Mouse (Mus musculus): ENCODE results near the gene Abhd15.
A peak's percentile ranks its signal among the peaks of the same experiment; 100 is the strongest.

Abhd15 gene

DNA sequence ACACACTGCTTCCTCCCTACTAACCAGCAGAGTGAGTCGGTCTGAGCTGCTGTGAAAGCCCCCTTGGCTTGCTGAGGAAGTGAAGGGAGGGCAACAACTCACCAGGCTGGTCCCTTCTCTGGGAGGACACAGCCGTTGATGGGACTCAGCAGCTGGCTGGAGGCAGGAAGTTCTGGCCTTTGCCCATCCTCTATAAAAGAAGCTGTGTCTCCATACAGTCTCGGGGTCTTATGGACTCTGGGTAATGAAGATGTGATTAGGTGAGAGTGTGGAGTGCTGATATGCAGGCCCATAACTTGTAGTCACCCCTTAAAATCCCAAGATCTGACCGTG lies 20.6 kb upstream of the Abhd15 start:
- no peak for DNase-seq

DNA sequence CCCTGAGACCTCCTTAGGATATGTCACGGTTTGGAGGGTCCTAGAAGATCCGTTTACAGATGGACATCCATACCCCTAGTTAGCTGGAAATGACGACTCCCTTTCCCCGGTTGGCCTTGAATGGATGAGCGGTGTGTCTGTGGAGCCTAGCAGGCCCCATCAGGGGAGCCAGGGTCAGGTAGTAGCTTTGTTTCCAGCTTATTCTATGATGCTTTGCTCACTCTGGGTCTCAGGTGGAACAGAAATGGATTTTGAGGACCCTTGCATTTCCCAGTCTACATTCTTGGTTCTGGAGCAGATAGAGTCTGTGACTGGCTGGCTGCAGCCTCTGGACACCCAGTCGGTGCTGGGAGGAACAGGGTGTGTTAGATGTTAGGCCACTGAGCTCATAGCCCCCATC lies 20.1 kb upstream of the Abhd15 start:
- DNase-seq = no peak

DNA sequence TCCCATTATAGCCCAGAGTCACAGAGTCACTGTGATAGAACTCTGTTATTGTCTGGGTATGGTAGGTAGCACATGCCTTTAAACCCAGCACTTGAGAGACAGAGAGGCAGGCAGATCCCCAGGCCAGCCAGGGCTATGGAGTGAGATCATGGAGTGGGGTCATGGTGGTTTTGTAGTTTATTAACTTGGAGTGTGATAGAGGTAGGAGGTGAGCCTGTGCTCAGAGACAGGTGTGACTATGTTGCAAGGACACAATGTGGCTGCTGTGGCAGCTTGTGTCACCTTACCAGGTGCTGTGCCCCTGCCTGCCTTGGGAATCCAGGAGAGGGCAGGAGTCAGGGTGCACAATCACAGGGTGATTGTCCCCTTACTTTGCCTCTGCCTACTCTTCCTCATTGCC lies 19.4 kb upstream of the Abhd15 start:
- DNase-seq = no peak

DNA sequence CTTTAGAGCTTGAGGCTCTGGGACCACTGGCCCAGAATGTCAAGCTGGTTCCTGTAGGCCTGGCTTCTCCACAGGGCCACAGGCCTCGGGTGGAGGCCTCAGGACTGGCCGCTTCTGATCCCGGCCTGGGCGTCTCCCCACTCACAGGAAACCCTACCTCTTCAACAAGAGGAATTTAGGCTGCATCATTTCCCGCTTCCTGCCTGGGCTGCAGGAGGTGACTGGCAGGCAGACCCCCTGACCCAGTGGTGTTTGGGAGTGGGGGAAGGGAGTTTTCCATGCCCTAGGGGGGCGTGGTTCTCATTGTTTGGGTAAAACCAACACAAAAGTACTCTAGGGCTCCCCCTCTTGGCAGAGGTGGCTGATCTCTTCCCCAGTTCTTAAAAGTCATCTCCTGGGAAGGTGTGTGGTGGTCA lies 17.6 kb upstream of the Abhd15 start:
- peak; percentile 80 for DNase-seq

DNA sequence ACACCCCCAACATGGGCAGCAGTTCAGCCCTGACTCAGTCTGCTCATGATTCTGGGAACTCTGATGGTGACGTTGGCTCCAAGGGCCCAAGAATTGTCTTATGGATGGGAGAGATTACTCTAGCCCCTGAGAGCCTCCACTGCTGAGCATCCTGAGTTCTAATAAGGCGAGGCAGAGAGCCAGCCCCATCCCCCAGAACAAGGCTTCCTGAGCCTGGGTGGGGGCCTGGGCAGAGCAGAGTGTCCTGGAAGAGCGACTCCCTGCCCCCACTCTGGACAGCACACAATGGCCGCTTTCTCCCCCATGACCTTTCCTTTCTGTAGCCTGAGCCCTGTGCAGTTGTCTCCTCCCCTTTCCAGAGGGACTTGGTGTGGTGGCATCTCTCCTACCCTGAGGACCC lies 17.1 kb upstream of the Abhd15 start:
- DNase-seq = no peak

DNA sequence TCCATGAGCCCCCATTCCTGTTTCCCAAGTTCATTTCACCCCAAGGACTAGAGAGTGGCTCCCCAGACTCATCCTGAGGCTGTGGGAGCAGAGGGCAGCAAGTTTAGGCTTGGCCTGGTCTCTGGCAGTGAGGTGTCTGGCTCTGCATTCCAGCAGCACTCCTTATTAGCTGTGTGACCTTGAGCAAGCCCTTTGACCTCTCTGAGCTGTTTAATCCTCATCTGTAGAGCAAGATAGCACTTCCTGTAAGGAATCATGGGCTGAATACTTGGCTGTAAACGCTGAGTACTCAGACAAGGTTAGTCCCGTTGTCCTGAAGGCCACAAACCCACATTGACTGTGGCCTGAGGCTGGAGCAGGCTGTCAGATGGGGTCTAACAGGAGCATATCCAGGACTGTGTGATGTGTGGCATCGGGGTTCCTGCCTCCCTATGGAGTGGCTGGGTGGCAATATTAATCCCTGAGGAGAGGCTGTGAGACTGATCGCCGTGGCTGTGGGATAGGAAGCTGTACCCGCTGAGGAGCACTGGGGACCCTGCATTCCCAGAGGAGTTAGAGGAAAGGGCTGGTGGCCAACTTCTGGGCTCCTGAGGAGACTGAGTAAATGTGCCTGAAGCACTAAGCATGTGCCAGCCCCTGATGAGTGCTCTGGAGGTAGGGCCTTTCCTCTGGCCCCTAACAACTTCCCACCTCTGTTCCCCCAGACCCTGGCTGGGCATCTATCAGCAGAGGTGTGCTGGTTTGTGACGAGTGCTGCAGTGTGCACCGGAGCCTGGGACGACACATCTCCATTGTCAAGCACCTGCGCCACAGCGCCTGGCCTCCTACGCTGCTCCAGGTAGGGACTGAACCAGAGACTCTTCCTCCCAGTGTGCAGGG lies 16.4 kb upstream of the Abhd15 start:
- DNase-seq = no peak

DNA sequence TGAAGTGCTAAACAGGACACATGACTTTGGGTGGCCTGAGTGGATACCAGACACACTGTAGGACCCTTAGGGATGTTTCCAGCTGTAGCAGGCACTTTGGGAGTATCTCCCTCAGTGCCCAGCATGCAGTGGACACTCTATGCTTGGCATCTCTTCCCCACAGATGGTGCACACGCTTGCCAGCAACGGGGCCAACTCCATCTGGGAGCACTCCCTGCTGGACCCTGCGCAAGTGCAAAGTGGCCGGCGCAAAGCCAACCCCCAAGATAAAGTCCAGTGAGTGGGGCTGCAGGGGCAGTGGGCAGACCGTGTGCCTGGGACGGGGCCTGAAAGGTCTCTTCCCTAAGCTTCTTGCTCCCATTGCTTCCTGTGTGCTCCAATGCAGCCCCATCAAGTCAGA lies 15.6 kb upstream of the Abhd15 start:
- DNase-seq = no peak

DNA sequence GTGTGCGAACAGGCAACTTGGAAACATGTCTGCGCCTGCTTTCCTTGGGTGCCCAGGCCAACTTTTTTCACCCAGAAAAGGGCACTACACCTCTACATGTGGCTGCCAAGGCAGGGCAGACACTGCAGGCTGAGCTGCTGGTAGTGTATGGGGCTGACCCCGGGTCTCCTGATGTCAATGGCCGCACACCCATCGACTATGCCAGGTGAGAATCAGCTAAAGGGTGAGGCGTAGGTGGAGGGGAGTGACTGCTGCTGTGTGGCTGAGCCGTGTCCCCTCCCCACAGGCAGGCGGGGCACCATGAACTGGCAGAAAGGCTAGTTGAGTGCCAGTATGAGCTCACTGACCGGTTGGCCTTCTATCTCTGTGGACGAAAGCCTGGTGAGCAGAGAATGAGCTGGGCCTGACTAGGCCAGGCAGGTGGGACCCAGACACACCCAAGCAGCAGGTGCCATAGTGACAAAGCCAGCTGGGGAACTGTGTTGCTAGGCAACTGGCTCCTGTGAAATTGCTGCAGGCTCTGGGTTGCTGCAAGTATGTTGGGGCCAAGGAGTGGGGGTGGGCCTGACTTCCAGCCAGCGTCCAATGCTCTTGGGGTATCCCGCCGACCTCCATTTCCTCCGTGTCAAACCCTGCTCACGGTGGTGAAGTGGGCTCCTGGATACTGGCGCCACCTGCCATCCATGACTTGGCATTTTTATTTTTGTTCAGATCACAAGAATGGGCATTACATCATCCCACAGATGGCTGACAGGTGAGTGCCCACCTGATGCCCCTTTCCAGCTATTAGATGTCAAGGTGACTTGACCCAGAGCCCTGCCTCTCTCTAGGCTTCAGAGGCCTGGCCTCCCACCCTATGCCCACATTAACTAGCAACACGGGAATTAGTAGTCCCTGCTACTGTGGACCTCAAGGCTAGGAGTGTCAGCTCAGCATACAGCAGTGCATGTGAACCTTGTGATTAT lies 14.3 kb upstream of the Abhd15 start:
- peak; percentile 26 for DNase-seq

DNA sequence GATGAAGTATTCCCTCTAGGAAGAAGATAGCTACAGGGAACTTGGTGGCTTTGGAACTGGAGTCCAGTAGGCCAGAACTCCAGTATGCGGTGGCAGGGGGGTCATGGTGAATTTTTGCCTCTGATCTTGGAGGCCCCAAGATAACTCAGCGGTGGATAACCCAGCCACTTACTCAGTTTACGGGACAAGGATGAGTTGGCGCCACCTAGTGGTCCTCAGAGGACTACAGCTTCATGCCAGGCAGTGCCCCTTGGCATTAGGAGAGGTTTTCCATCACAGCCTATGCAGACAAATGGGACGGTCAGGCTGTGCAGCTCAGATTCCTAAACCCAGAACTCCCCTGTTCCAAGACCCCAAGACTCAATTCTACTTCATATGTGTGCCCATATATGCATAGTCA lies 13.5 kb upstream of the Abhd15 start:
- DNase-seq = peak; percentile 81

DNA sequence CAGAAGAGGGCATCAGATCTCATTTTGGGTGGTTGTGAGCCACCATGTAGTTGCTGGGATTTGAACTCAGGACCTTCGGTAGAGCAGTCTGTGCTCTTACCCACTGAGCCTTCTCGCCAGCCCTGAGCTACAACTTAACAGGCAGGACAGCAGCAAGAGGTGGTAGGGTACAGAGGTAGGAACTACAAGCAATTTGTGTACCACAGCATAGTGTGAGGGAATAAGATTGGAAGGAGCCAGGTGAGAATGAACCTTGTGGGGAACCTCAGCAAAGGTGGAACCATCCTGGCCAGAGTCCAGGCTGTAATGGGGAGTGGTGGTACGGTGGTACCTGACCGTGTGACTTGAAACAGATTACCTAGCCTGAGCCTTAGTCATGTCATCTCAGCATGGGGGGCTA lies 12.9 kb upstream of the Abhd15 start:
- DNase-seq = no peak

DNA sequence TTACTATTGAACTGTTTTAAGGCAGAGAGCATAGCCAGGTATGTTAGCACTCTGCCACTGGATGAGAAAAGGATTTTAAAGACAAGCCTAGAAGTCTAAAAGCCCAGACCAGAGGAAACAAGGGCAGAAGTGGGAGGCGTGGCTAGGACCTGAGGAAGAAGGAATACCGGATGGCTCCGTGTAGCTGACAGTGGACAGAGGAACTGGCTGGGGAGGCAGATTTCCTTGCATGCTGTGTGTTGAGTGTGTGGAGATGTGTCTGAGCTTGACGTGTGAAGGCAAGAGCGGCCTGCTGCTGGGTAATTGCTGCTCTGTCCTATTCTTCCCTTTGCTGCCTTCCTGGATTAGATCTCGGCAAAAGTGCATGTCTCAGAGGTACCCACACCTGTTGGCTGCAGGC lies 12.4 kb upstream of the Abhd15 start:
- no peak for DNase-seq

DNA sequence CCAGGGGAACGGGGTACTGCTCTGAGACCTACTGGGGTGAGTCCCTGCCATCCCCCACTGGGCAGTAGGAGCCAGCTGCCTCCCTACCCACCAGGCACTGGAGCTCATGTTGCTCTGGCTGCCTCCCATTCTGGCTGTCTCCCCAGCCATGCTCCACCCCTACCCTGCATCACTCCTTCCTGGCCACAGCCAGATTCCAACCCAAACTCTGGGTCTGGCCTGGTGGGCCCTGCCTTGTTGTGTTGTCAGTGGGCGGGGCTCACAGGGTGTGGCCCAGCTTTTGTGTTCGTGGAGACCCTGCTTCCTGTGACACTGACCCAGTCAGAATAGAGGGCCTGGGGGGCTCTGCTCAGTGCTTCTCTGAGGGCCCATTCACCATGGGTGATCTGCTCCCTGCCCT lies 11.4 kb upstream of the Abhd15 start:
- no peak for DNase-seq

DNA sequence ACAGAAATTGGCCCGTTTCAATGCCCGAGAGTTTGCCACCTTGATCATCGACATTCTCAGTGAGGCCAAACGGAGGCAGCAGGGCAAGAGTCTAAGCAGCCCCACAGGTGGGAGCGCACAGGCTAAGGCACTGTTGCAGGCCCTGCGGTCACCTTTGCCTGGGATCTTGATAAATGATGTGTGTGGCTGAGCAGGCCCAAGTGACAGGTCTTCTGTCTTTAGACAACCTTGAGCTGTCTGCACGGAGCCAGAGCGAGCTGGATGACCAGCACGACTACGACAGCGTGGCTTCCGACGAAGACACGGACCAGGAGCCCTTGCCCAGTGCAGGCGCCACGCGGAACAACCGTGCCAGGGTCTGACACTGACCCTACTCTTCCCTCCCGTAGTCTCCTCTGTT lies 10.5 kb upstream of the Abhd15 start:
- no peak for DNase-seq

DNA sequence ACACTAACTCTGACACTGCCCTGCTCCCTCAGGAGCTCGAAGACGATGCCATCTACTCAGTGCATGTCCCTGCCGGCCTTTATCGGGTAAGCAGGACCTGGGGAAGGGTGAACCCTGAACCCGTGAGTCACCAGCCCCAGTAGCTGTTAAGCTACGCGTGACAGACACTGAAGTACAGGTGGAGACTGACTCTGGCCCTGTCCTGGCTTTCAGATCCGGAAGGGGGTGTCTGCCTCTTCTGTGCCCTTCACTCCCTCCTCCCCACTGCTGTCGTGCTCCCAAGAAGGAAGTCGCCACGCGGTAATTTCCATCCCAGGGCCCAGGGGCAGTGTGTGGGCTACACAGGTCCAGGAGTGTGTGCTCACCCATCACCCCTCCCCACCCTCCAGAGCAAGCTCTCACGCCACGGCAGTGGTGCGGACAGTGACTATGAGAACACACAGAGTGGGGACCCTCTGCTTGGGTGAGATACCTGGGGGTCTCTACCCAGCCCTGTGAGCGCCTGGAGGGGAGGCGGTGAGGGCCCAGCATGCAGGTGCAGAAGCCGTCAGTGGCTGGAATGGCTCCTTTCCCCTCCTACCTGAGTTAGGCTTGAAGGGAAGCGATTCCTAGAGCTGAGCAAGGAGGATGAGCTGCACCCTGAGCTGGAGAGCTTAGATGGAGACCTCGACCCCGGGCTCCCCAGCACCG lies 9.5 kb upstream of the Abhd15 start:
- no peak for DNase-seq

DNA sequence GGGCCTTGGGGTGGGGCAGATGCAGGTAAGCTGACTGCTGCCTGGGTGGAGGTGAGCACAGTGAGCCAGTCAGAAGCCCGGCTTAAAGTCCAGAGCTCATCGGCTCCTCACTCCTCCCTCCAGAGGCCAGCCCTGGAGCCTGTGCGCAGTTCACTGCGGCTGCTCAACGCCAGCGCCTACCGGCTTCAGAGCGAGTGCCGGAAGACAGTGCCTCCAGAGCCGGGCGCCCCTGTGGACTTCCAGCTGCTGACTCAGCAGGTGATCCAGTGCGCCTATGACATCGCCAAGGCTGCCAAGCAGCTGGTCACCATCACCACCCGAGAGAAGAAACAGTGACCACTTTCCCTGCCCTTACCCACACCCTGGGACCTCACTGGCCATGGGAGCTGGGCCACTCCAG lies 8.6 kb upstream of the Abhd15 start:
- no peak for DNase-seq

DNA sequence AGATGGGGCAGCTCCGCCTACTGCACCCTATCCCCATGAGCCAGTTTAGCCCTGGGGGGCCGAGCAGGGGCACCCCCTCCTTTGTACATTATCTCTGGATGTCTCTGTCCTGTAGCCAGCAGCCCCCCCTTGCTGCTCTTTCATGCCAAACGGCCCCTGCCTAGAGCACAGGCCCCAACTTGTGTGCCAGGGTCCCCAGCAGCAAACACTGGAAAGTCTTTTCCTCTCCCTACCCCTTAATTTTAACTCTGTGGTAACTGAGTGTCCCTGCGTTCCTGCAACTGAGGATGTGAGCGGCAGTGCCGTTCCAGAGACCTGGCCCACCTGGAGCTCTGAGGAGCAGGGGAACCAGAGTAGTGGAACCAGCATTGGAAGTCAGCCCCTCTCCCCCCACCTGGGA lies 8.0 kb upstream of the Abhd15 start:
- no peak for DNase-seq

DNA sequence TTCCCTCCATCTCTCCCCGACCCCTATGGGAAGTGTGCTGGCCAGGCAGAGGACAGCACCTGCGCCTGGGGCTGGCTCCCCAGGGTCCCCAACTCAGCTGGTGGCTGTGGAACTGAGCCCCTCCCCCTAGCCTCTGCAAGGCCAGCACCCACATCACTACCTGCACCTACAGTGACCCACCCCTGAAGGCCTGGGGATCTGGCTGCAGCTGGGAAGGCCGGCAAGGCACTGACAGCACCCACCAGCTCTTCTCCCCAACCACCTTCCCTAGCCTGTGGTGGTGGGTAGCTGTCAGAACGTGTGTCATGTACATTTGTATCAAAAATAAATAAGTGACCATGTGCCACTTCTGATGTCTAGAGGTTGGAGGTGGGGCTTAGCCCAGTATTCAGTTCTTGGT lies 7.5 kb upstream of the Abhd15 start:
- DNase-seq = no peak

DNA sequence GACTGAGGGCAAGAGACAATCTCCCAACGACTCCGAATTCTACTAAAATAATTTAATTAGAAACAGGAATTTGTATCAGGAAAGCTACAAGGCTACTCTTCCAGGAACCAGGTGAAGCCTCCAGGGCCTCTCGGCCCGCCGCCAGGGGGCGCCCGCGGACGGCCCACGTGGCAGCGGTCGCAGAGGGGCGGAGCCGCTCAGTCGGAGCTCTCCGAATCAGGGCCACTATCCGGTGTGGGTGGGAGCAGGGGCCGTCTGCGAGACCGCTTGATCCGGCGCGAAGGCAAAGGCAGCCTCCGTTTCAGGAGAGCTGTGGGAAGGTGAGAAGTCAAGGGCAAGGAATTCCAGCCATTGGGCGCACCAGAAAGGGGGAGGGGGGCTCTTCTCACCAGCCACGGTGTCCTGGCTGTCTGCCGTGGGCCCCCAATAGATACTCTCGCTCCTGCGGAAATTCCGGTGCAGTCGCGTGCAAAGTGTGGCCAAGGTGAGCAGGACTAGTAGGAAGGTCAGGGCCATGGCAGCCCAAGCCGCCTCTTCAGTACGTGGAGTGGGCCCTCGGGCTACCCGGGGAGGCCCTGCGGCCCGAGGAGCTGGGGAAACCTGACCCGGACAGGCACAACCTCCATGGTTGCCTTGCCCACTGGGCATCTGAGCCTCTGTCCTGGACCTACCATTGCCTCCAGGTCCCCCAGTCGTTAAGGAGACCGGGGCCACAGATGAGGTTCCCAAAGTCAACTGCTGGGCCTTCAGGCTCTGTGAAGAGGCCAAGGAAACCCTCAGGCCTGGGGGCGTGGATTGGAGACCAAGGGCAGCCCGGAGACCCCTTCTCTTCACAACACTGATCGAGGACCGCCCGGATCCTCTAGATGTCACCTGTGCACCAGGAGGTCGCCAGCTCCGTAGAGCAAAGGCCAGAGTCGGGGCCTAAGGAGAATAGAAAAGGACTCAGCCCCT lies 6.6 kb upstream of the Abhd15 start:
- peak; percentile 92 for DNase-seq

DNA sequence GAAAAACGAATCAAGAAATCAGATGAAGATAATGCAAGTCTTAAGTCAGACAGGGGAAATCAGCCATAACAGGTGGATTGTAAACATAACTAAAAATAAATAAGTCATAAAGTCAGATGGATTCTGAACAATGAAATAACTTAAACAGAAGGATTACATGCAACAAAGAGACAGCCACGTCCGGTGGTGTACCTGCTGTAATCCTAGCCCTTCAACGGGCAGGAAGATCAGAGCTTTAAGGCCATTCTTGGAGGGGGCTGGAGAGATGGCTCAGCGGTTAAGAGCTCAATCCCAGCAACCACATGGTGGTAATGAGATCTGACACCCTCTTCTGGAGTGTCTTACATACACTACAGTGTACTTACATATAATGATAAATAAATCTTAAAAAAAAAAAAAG lies 3.6 kb upstream of the Abhd15 start:
- DNase-seq = no peak

DNA sequence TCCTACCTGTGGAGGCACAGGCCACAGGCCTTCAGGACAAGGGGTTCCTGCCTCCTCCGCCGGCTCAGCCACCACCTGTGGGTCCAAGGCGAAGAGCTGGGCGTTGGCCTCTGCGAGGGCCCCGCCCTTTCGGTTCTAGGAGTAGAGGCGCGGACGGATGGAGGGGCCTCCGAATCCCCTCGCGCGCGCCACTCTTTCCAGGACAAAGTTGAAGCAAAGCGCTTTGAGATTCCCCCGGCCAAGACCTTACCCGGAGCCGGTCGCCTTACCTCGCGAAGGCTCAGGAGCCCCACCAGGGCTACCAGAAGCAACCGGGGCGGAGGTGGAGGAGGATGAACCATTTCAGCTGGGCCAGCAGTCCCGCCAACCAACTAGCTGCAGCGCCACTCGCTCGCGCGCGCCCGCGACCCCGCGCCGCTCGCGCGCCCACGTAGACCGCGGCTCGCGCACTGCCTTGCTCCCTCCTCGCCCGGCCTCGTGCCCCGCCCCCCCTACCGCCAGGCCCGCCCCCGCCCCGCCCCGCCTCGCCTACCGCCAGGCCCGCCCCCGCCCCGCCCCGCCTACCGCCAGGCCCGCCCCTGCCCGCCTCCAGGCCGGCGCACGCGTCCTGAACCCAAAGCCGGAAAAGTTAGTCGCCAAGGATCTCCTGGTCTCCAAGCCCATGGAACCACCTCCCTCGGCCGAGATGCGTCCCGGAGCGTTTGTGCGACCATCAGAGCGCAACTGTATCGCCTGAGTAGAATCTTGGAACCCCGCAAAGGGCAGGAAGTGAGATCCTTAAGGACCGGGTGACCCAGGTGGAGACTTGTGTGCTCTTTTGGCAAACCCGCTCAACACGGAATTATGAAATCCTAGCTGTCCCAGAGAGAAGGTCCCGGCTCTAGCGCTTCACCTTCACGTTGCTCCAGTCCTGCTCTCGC lies 1.8 kb upstream of the Abhd15 start:
- DNase-seq = peak; percentile 91

DNA sequence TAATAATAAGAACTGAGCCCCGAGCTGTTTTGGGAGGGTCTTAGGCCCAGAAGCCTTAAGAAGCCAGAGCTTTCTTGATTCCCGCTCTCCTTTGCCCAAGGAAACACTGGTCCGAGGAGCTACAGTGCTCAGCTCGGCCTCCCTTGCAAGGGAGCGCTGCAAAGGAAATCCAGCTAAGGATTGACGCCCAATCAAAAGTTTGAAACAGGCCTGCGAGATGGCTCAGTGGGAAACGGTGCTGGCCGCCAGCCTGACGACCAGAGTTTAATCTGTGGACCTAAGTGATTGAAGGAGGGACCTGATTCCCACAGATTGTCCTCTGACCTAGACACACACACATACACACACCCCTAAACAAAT lies 1.1 kb upstream of the Abhd15 start:
- no peak for DNase-seq
